Mouse (Mus musculus): ENCODE measurements around the gene Herc3. TPM values are rescaled to one million over a fixed set of nuclear protein-coding genes. Genes with fewer than 3 reads are reported as not detected.
"Not testable (repeated sequence)": the region's sequence is repeated elsewhere in the genome, so short reads cannot be mapped to it uniquely, and the experiment has no call there.

Herc3 gene
- polyA plus RNA-seq, 1 experiment from 2014 or later = 20.1 TPM

- no peak overlapping the region for H3K4me2 ChIP-seq
- no peaks in the 10 kb centered on the region for H3K4me1 ChIP-seq (replicated peaks)
- no peak overlapping the region for H3K27ac ChIP-seq (replicated peaks)
- peaks cover 16% of the 10 kb centered on the region; the same call in 1 of the 2 replicates for H3K36me3 ChIP-seq
- H3K9me3 ChIP-seq = no peaks in the 10 kb centered on the region
- no peaks in the 10 kb centered on the region for H3K27me3 ChIP-seq
- no peak overlapping the region for H3K4me3 ChIP-seq
- 86% methylated on average over 4 of the region's 4 CpGs for WGBS
- no peak; the same call in 1 of the 2 replicates for ATAC-seq (ENCODE audit: low read depth)
- no peak overlapping the region for H3K9ac ChIP-seq
Measured at GRCm38 (mm10) chr6:58863631-58864235, 32.5 kb downstream of the Herc3 start.

- H3K4me2 ChIP-seq; H3K27me3 ChIP-seq; ATAC-seq (ENCODE audit: low read depth); H3K4me3 ChIP-seq; H3K27ac ChIP-seq (replicated peaks); H3K9ac ChIP-seq; H3K9me3 ChIP-seq; H3K4me1 ChIP-seq (replicated peaks); H3K36me3 ChIP-seq: not testable (repeated sequence)
- 96% methylated on average over 6 of the region's 6 CpGs for WGBS
Measured at GRCm38 (mm10) chr6:58867858-58868257, 36.6 kb downstream of the Herc3 start.

GRCm38 (mm10) chr6:58879572-58879971 lies 48.3 kb downstream of the Herc3 start:
- no peaks in the 10 kb centered on the region for H3K27me3 ChIP-seq
- H3K36me3 ChIP-seq = peaks cover 12% of the 10 kb centered on the region; the same call in 1 of the 2 replicates
- no peak overlapping the region for H3K4me3 ChIP-seq
- ATAC-seq (ENCODE audit: low read depth) = no peak; the same call in 1 of the 2 replicates
- no peak overlapping the region for H3K9ac ChIP-seq
- no peak overlapping the region for H3K4me2 ChIP-seq
- WGBS = 75% methylated on average over 4 of the region's 4 CpGs
- no peaks in the 10 kb centered on the region for H3K4me1 ChIP-seq (replicated peaks)
- H3K27ac ChIP-seq (replicated peaks) = no peak overlapping the region
- H3K9me3 ChIP-seq = no peaks in the 10 kb centered on the region

- WGBS = 91% methylated on average over 9 of the region's 9 CpGs
- ATAC-seq (ENCODE audit: low read depth) = no peak
- no peaks in the 10 kb centered on the region for H3K4me1 ChIP-seq (replicated peaks)
- H3K9ac ChIP-seq = no peak overlapping the region
- H3K27me3 ChIP-seq = no peaks in the 10 kb centered on the region
- H3K4me3 ChIP-seq = no peak overlapping the region
- H3K36me3 ChIP-seq = peaks cover 8% of the 10 kb centered on the region; the same call in 1 of the 2 replicates
- no peaks in the 10 kb centered on the region for H3K9me3 ChIP-seq
- H3K4me2 ChIP-seq = no peak overlapping the region
- H3K27ac ChIP-seq (replicated peaks) = no peak overlapping the region
Measured at GRCm38 (mm10) chr6:58879987-58880386, 48.7 kb downstream of the Herc3 start.

GRCm38 (mm10) chr6:58880861-58881260 lies 49.6 kb downstream of the Herc3 start:
- H3K4me1 ChIP-seq (replicated peaks) = no peaks in the 10 kb centered on the region
- H3K36me3 ChIP-seq = peaks cover 8% of the 10 kb centered on the region; the same call in 1 of the 2 replicates
- no peak overlapping the region for H3K4me3 ChIP-seq
- no peak for ATAC-seq (ENCODE audit: low read depth)
- H3K27ac ChIP-seq (replicated peaks) = no peak overlapping the region
- H3K9me3 ChIP-seq = no peaks in the 10 kb centered on the region
- WGBS = 91% methylated on average over 5 of the region's 5 CpGs
- H3K27me3 ChIP-seq = no peaks in the 10 kb centered on the region
- no peak overlapping the region for H3K9ac ChIP-seq
- no peak overlapping the region for H3K4me2 ChIP-seq

GRCm38 (mm10) chr6:58881363-58881762 lies 50.1 kb downstream of the Herc3 start:
- Histone ChIP-seq H3K36me3 (peaks cover 7% of the 10 kb centered on the region; the same call in 1 of the 2 replicates), H3K27ac (replicated peaks) (no peak overlapping the region), H3K27me3 (no peaks in the 10 kb centered on the region), H3K9me3 (no peaks in the 10 kb centered on the region), H3K4me2 (no peak overlapping the region), H3K4me1 (replicated peaks) (no peaks in the 10 kb centered on the region), H3K9ac (no peak overlapping the region), H3K4me3 (no peak overlapping the region)
- WGBS = 94% methylated on average over 3 of the region's 3 CpGs
- ATAC-seq (ENCODE audit: low read depth) = no peak

GRCm38 (mm10) chr6:58882271-58882670 lies 51.0 kb downstream of the Herc3 start:
- no peaks in the 10 kb centered on the region for H3K4me1 ChIP-seq (replicated peaks)
- H3K36me3 ChIP-seq = peaks cover 5% of the 10 kb centered on the region; the same call in 1 of the 2 replicates
- no peak overlapping the region for H3K27ac ChIP-seq (replicated peaks)
- H3K27me3 ChIP-seq = no peaks in the 10 kb centered on the region
- H3K4me3 ChIP-seq = no peak overlapping the region
- no peak overlapping the region for H3K9ac ChIP-seq
- no peak for ATAC-seq (ENCODE audit: low read depth)
- H3K9me3 ChIP-seq = no peaks in the 10 kb centered on the region
- H3K4me2 ChIP-seq = no peak overlapping the region
- WGBS = 80% methylated on average over 6 of the region's 6 CpGs

GRCm38 (mm10) chr6:58889917-58890316 lies 58.7 kb downstream of the Herc3 start:
- Histone ChIP-seq H3K9me3 (no peaks in the 10 kb centered on the region), H3K27ac (replicated peaks) (no peak overlapping the region), H3K4me1 (replicated peaks) (no peaks in the 10 kb centered on the region), H3K4me2 (no peak overlapping the region), H3K36me3 (peaks cover 27% of the 10 kb centered on the region), H3K27me3 (no peaks in the 10 kb centered on the region), H3K4me3 (no peak overlapping the region), H3K9ac (no peak overlapping the region)
- WGBS = 92% methylated on average over 3 of the region's 3 CpGs
- ATAC-seq (ENCODE audit: low read depth) = no peak

- Histone ChIP-seq H3K27me3 (no peaks in the 10 kb centered on the region), H3K9ac (no peak overlapping the region)
- WGBS = 86% methylated on average over 6 of the region's 6 CpGs
Measured at GRCm38 (mm10) chr6:58893307-58893706, 62.0 kb downstream of the Herc3 start.

GRCm38 (mm10) chr6:58894994-58895393 lies 63.7 kb downstream of the Herc3 start:
- Histone ChIP-seq H3K4me1 (replicated peaks) (no peaks in the 10 kb centered on the region), H3K27ac (replicated peaks) (no peak overlapping the region), H3K4me3 (no peak overlapping the region), H3K9ac (no peak overlapping the region), H3K4me2 (no peak overlapping the region), H3K36me3 (peaks cover 12% of the 10 kb centered on the region), H3K9me3 (no peaks in the 10 kb centered on the region), H3K27me3 (no peaks in the 10 kb centered on the region)
- WGBS = 87% methylated on average over 4 of the region's 4 CpGs
- no peak for ATAC-seq (ENCODE audit: low read depth)

More at GRCm38 (mm10) chr6:58893307-58893706, 62.0 kb downstream of the Herc3 start:
- Histone ChIP-seq H3K9me3 (no peaks in the 10 kb centered on the region), H3K4me3 (no peak overlapping the region), H3K36me3 (peaks cover 25% of the 10 kb centered on the region), H3K27ac (replicated peaks) (no peak overlapping the region), H3K4me2 (no peak overlapping the region), H3K4me1 (replicated peaks) (no peaks in the 10 kb centered on the region)
- ATAC-seq (ENCODE audit: low read depth) = no peak

GRCm38 (mm10) chr6:58896648-58897047 lies 65.4 kb downstream of the Herc3 start:
- WGBS = 84% methylated on average over 3 of the region's 3 CpGs
- no peak overlapping the region for H3K9ac ChIP-seq
- no peak overlapping the region for H3K4me3 ChIP-seq
- peaks cover 7% of the 10 kb centered on the region for H3K36me3 ChIP-seq
- H3K27ac ChIP-seq (replicated peaks) = no peak overlapping the region
- no peak overlapping the region for H3K4me2 ChIP-seq
- H3K9me3 ChIP-seq = no peaks in the 10 kb centered on the region
- ATAC-seq (ENCODE audit: low read depth) = no peak
- no peaks in the 10 kb centered on the region for H3K4me1 ChIP-seq (replicated peaks)
- no peaks in the 10 kb centered on the region for H3K27me3 ChIP-seq

GRCm38 (mm10) chr6:58899076-58899475 lies 67.8 kb downstream of the Herc3 start:
- WGBS = 94% methylated on average over 3 of the region's 3 CpGs
- Histone ChIP-seq H3K27me3 (no peaks in the 10 kb centered on the region), H3K36me3 (peaks cover 7% of the 10 kb centered on the region), H3K9ac (no peak overlapping the region), H3K9me3 (no peaks in the 10 kb centered on the region), H3K4me2 (no peak overlapping the region), H3K4me3 (no peak overlapping the region), H3K4me1 (replicated peaks) (peaks cover 14% of the 10 kb centered on the region), H3K27ac (replicated peaks) (no peak overlapping the region)
- ATAC-seq (ENCODE audit: low read depth) = no peak

- Histone ChIP-seq H3K4me2 (no peak overlapping the region), H3K9ac (no peak overlapping the region), H3K36me3 (peaks cover 2% of the 10 kb centered on the region; the same call in 1 of the 2 replicates), H3K27ac (replicated peaks) (no peak overlapping the region), H3K4me3 (no peak overlapping the region), H3K27me3 (no peaks in the 10 kb centered on the region), H3K9me3 (no peaks in the 10 kb centered on the region), H3K4me1 (replicated peaks) (peaks cover 14% of the 10 kb centered on the region)
- WGBS = 90% methylated on average over 7 of the region's 7 CpGs
- no peak for ATAC-seq (ENCODE audit: low read depth)
Measured at GRCm38 (mm10) chr6:58900536-58900935, 69.3 kb downstream of the Herc3 start.

All from neural tube, embryonic 13.5 days (tissue).